Mouse (Mus musculus) neural tube, embryonic 11.5 days (tissue): ENCODE data around the gene Elmod2. TPM values are rescaled to one million over a fixed set of nuclear protein-coding genes. Genes with fewer than 3 reads are reported as not detected.

Experiments used
- polyA plus RNA-seq: library from polyadenylated mRNA; unstranded; fragments of >200 nt; fragmentation: Nextera tagmentation; extraction: Ambion mirVana; gene quantifications from 2 replicates; pipeline ENCODE4 v1.2.1, GENCODE M21; 2014

Gene Elmod2
- polyA plus RNA-seq, 1 experiment from 2014 or later, result 23.5 TPM

Other genes with a start within 250 kb of the Elmod2 start
- gene Tbc1d9, start 167.1 kb downstream of the Elmod2 start, polyA plus RNA-seq, result 13.4 and 17.1 TPM in 2 replicates
- 5.5 and 7.2 TPM in 2 replicates for gene Gm10645, start 166.3 kb downstream of the Elmod2 start, polyA plus RNA-seq
- 0.19 TPM in 1 of 2 replicates, not detected in the other for gene Ucp1, start 42.1 kb downstream of the Elmod2 start, polyA plus RNA-seq
- not detected in 2 replicates for gene Mgat4d, start 16.0 kb upstream of the Elmod2 start, polyA plus RNA-seq
- gene Clgn, start 57.4 kb upstream of the Elmod2 start, polyA plus RNA-seq, result 5.3 and 5.8 TPM in 2 replicates
- gene Scoc, start 125.9 kb upstream of the Elmod2 start, polyA plus RNA-seq, result 166 and 168 TPM in 2 replicates
- not detected in 2 replicates for gene Olfr370, start 203.3 kb upstream of the Elmod2 start, polyA plus RNA-seq
- gene Ndufb7, start 234.2 kb upstream of the Elmod2 start, polyA plus RNA-seq, result 326 and 331 TPM in 2 replicates